Mouse (Mus musculus) urinary bladder, postnatal 25 days (tissue): ENCODE measurements around the gene Hoxc11.

Experiments
- DNase-seq: peaks from one replicate; pipeline ENCODE4 v3.0.0; 2022; ENCODE audit warnings: low spot score

The Hoxc11 gene

DNA sequence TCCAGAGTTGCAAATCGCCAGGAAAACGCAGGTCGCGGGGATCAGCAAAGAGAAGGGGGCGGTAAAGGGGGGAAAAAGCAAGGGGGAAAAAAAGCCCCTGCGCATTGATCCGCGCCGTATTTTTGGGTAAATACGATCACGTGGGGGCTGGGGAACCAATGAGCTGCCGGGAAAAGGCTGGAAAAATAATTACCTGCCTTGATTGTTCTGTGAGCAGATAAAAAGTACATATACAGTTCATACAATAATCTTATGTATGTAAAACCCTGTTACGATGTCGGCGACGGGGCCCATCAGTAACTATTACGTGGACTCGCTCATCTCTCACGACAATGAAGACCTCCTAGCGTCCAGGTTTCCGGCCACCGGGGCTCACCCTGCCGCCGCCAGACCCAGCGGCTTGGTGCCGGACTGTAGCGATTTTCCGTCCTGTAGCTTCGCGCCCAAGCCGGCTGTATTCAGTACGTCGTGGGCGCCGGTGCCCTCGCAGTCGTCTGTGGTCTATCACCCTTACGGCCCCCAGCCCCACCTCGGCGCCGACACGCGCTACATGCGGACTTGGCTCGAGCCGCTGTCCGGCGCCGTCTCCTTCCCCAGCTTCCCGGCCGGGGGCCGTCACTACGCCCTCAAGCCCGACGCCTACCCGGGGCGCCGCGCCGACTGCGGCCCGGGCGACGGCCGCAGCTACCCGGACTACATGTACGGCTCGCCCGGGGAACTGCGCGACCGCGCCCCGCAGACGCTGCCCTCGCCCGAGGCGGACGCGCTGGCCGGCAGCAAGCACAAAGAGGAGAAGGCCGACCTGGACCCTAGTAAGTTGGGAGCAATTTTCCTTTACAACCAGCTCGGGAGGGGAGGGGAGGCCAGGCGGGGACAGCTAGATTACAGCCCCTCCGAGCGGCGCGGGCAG is 27.4 kb downstream of the Hoxc11 start:
- DNase-seq = peak; percentile 34

DNA sequence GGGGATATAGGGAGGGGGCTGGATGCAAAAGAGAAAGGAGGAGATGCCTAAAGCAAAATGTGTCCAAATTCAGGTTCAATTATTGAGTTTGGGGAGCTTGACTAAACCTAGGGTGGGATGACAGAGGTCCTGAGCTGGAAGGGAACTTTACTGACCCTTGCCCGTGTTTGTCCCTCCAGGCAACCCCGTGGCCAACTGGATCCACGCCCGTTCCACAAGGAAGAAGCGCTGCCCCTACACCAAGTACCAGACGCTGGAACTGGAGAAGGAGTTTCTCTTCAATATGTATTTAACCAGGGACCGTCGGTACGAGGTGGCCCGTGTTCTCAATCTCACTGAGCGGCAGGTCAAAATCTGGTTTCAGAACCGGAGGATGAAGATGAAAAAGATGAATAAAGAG is 29.5 kb downstream of the Hoxc11 start:
- no peak for DNase-seq

DNA sequence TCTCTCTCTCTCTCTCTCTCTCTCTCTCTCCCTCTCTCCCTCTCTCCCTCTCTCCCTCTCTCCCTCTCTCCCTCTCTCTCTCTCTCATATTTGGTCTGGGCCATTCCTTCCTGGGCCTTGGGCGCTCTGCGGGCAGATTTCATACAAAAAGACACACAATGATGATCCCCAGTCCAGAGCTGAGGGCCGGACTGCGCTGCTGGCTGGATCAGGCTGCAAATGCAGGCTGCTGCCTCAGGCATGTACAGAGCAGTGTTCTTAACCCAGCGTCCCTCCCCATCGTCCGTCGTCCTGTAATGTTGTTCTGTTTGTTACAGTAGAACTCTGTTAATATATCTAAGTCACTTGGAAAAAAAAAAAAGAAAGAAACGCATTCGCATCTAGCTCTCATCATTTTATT is 30.3 kb downstream of the Hoxc11 start:
- no peak for DNase-seq

DNA sequence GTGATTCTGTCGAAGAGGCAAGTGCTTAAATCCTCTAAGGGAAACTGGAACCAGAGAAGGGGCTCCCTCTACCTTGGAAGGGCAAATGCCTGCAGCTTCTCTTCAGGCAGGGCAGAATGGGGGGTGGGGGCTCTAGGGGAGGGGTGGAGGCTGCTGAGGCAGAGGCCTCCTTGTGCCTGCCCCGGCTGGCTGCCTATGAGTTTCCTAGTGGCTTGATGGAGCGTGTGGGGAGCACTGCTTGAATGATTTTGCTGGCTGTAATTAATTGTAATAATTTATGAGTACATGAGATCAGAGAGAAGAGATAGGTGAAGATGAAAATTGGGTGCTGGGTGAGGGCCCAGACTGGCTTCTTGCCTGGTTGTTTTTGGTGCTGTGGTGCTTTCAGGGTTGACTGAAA is 30.7 kb downstream of the Hoxc11 start:
- no peak for DNase-seq

DNA sequence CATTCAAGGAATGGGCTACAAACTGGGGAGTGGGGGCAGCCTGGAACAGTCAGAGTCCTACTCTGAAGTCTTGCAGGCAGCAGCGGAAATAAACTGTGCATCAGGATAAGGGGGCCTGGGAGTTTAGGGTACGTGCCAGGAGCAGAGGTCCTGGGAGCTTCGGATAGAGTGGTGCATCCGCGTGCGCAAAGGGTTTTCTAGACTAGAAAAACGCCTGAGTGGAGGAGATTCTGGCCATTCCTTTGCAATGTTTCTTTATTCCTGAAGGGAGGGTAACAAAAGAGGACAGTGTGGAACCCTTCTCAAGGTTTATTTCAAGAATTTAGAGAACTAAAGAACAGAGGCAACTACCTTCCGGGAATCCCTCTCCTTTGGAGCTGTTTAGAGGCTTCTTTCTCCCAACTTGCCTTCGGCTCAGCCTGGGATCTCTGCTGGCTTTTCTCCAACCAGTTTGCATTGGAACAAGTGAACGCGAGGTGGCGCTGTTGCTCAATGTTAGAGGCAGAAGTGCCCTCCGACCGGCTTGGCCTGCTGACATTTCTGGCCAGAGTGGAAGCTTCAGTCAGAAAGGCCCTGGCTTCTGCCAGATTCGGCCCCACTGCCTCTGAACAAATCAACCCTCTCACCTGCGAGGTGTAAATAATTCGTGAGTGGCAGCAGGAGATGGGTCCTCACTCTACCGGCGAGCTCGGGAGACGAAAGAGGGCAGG is 33.1 kb downstream of the Hoxc11 start:
- DNase-seq = peak; percentile 97

DNA sequence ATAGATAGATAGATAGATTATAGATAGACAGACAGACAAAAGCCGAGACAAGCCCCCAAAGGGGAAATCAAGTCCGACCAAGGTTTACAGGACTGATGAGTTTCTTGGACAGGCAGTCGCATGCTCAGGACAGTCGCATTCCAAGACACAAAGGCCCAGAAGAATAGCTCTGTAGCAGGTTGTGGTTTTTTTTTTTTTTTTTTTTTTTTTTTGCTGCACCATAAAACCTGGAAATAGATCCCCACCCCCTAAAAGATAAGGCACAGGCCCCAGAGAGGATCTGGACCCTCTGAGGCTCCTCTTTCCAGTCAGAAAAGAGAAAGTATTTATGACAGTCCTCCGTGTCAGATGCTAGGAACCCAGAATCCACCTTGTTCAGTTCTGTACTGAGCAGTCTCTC is 33.9 kb downstream of the Hoxc11 start:
- no peak for DNase-seq

DNA sequence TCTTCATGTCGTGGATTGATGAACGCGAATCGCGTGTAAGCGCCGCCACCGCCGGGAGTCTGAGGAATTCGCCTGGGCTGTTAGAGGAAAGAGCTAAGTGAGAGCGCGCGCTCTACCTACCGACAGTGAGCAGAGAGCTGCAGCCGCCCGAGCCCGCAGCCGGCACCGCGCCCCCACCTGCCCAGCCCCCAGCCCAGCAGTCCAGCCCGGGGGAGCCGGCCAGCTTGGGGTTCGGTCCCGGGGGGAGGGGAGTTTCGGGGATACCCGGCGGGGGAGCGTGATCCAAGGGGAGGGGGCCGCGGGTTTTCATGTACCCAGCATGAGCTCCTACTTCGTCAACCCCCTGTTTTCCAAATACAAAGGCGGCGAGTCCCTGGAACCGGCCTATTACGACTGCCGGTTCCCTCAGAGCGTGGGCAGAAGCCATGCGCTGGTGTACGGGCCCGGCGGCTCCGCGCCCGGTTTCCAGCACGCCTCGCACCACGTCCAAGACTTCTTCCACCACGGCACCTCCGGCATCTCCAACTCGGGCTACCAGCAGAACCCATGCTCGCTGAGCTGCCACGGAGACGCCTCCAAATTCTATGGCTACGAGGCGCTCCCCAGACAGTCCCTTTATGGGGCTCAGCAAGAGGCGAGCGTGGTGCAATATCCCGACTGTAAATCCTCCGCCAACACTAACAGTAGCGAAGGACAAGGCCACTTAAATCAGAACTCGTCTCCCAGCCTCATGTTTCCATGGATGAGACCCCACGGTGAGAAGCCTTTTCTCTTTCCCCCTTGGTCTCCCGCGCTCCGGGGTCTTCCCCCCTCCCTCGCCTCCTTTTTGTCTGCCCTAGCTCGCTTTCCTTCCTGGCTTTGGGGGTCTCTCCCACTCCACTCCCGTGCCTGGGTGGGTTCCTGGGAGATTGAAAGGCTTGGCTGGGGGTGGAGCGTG is 36.5 kb downstream of the Hoxc11 start, which contains the start of gene Hoxc8:
Hoxc8 (plus strand) TSS at position 147 of the 937 bp plus-strand sequence.
- DNase-seq = no peak

DNA sequence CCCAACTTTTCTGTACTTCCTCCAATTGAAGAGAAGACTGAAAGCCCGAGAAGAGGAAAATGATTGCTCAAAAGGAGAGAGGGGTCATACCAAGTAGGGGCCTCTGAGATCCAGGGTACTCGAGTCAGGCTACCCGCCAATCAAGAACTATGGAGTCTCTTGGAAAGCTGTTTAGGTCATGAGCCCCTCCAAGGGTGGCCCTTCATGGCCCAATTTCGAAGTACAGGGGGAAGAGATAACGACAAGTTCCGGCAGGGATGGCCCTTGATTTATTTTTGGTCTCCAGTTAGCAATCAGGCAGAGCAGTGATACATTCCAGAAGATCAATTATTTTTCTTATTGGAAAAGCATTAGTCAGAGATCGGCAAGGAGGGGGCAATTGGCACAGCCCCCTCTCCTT is 37.6 kb downstream of the Hoxc11 start:
- DNase-seq = no peak

DNA sequence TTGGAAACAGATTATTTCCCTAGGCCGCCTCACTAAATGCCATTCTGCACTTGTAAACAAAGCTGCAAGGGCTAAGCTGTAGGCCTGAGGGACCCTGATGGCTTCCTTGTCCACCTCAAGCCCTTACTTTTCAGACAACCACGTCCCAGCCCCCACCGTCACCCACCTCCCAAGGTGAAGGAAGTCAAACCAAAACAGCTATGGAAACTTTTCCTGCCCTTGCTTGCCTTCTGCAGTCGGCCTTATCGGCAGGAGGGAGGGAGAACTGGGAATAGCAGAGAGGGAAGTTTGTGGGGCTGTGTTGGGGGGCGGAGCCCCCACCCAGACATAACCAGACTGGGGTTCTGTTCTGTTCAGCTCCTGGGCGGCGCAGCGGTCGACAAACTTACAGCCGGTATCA is 38.0 kb downstream of the Hoxc11 start:
- DNase-seq = no peak

DNA sequence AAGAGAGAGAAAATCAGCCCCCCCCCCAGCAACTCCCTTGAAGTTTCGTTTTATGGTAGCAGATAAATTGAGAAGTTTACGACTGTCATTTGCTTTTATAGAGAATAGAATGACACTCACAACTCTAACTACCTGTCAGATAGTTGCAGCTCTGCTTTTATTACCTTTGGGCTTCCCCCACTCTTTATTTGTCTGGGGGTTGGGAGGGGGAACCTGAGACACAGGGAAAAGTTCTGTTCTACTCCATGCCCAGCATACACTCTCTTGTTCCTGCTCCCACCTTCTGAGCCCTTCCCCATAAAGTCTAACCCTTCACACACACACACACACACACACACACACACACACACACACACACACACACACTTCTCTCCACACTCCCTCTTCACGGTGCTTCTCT is 38.6 kb downstream of the Hoxc11 start:
- DNase-seq = no peak

DNA sequence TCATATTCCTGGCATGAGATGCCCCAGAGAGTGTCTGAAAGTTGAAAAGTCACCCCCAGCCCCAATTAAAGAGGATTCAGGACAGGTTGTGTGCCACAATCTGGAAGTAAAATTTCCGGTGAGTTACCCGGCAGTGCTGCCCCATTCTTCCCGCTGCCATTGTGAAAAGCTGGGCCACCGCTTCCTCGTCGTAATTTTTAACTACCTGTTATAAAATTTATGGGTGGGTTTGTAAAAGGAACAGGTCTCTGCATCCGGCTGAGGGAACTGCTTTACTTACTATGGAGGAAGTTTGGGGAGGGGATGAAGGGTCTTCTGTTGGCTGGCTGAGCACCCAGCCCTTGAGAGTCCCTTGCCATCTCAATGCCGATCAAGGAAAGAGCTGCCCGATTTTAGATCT is 42.3 kb downstream of the Hoxc11 start:
- DNase-seq = no peak

DNA sequence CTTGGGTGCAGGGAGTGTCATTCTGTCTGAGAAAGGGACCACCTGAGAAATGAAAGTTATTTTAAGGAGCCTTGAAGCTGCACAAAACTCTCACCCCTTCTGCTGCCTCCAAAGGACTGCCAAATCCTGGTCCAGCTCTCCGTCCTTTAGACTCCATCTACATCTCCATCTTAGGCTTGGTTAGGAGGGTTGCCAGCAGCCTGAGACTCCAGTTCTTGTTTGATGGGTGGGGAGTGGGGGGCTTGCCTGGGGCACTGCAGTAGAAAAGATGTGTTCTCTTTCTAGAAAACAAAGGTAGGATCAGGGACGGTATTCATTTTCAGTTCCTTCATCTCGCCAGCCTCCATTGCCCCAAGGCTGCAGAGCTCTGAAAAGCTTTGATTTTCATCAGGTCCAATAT is 43.2 kb downstream of the Hoxc11 start:
- DNase-seq = no peak

DNA sequence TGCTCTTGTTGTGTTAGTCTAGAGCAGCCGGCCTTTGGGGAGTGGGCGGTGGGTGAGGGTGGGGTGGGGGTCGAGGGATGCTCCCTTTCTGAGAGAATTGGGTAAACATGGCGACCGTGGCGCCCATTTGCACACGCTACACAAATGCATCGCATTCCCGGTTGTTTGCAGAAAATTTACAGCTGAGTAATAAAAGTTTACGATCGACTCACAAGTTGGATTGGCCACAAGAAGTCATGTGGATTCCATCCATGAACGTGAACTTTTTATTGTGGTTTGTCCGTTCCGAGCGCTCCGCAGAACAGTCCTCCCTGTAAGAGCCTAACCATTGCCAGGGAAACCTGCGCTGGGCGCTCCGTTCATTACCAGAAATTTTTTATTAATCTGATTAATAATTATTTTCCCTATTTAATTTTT is 43.7 kb downstream of the Hoxc11 start, which contains the start of gene Hoxc6:
Hoxc6 (plus strand) TSS at position 319 of the 417 bp plus-strand sequence.
- no peak for DNase-seq

DNA sequence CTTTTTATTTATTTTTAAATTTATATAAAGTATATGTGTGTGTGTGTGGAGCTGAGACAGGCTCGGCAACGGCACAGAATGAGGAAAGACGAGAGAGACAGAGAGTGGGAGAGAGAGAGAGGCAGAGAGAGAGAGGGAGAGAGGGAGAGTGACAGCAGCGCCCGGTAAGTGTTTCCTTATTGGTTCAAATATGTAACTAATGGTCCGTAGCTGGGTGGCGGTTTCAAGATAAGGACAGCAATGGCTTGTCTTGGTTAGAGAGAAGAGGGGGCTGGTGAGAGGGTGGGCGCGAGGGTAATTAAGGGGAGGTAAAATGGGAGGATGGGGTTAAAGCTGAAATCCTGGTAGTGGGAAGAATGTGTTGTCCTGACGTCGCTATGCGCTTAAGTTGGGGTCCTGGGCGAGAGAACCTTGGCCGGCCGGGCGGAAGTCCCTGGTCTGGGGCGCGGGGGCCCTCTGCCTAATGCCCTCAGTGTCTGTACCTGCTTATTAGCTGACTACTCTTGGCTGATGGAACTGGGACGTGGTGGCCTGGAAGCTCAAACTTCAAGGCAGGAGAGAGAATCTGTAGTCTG is 44.5 kb downstream of the Hoxc11 start:
- DNase-seq = no peak

DNA sequence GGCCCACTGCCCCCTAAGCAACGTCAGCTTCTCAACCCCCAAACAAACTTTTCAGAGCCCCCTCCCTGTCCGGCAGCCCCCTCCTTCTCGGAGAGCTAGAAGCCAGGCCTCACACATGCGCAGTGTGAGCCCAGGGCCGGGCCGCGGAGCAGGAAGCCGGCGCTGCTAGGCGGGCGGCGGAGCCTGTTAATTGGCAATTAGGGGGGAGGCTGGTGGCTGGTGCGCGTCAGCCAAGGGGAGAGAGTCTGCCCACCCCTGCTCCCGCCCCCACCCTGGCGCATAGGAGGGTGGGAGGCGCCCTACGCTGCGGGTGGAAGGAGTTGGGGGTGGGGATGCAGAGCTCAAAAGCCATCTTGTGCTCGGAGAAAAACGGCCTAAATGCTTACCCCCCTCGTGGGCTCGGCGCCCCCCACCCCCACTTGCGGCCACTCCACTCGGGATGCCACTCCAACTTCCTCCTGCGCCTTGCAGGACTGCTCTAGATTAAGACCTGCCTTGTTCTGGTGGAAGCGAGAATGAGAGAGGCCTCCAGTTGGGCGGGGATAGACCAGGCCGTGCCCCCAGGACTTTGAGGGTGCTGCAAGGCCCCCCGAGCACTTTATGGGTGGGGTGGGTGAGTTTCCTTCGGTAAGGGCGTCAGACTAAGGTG is 45.1 kb downstream of the Hoxc11 start:
- DNase-seq = peak; percentile 57

DNA sequence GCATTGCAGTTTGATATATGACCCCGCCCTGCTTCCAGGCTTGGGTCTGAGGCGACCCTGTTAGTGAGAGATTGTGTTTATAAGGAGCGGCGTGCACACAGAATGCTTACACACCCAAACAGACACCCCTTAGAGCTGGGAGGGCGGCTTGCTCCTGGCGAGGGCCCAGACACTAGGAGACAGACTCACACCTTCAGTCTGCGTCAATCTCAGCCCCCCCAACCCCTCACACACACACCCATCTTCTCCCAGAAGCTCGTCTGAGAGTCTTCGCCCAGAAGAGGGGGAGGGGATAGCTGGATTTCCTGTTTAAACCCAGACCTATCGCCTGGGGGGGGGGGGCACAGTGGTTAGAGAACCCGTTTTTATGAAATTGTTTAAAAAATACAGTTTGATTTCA is 45.7 kb downstream of the Hoxc11 start:
- no peak for DNase-seq

DNA sequence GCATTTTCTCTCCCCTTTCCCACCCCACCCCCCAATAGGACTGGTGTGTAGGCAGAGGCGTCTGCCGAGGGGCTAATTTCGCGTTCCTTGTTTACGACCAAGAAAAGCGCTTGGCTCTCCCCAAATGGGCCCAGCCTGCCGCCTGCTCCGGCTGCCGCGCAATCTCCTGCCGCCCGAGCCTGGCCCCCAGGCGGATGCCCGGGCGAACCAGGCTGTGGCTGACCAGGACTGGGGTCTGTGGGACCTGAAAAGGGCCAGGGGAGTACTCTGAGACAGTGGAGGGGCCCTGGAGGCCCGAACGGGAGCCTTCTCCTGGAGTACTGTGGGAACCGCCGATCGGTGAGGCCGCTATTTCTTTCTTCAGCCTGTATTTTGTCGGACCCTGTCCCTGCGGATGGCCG is 46.3 kb downstream of the Hoxc11 start:
- no peak for DNase-seq

DNA sequence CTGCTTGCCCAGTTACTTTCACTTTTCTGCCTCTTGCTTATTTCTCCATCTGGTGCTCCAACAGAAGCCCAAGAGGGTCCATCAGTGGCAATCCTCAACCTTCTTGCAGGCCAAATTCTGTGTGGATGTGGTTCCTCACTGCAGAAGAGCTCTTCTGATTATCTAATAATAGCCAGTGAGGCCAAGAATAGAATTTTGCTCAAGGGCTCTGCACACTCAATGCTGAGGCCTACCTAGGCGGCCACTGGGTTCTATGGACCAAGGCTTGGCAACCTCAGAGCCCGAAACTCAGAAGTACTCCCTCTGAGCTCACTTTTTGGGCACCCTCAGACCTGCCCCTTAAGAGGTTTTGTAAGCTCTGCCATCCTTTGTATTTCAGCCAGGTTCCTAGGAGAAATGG is 47.1 kb downstream of the Hoxc11 start:
- no peak for DNase-seq

DNA sequence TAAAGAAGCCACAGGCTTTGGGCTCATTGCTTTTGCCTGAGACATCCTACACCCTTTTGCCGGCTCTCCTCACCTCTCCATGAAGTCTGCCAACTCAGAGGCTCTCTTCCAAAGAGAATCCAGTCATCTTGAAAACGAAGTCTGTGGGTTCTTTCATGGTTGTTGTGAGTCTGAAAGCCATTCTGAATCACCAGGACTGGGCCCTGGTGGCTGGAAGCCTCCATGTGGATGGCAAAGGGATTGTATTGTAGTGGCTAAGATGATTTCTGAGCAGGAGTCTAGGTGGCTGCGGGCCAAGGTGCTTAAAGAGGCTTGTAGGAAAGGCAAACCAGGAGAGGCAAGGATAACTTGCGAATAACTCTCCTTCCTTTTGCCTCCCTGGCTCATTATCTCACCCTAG is 47.9 kb downstream of the Hoxc11 start:
- DNase-seq = no peak

DNA sequence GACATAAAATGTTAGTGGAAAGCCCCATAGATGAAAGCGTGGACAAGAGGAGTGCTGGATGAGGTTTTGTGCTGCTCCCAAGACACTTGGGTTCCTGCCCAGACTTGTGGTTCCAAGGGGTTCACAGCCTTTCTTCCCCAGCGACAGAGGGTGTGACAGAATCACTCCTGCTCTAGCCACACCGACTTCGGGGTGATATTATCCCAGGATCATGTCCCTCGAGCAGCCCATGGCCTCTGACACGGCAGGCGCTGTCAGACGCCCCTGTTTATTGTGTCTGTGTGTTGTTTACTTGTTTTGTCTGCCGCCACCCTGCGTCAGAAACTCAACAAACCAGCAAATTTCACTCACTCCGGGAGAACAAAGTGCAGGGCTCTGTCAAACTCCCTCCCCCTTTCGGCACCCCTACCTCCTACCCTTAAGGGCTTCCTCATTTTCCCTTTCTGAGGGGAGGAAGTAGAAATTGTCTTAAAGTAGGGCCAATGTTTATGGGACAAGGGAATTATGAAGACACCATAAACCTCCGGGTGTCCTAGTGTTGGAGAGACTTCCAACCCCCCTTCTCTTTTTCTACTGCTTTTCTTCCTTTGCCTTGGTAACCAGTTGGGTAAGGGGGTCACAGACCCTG is 48.7 kb downstream of the Hoxc11 start:
- no peak for DNase-seq

DNA sequence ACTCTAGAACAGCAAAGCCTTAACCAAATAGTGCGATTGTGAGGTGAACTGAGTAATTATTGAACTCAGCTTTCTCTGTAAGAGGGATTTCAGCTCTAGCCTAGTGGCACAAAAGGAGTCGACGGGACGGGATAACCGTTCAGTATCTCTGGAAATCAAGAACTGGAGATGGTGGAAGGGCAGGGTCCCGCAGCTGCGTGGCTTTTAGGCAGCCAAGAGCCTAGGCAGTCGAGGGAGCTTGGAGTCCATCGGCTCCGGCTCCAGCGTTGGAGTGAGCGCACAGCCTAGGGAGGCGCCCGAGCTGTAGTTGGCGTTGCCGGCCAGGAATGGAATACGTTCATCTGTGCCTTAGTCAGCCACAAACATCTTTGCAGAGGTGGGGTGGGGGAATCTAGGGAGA is 51.1 kb downstream of the Hoxc11 start:
- DNase-seq = no peak
